Mouse (Mus musculus): ENCODE data around the gene Mdfi. TPM values are rescaled to one million over a fixed set of nuclear protein-coding genes. Genes with fewer than 3 reads are reported as not detected.

Gene Mdfi
- polyA plus RNA-seq, 1 experiment: 0.03 TPM

GRCm38 (mm10) chr17:47796968-47797367 is 37.5 kb downstream of the Mdfi start:
- H3K9me3 ChIP-seq (ENCODE audit: control insufficient read depth, low read length): no peaks in the 10 kb centered on the region
- H3K4me1 ChIP-seq (ENCODE audit: control insufficient read depth): peaks cover 5% of the 10 kb centered on the region
- no peaks in the 10 kb centered on the region for H3K36me3 ChIP-seq (ENCODE audit: control insufficient read depth)
- TF ChIP-seq TAL1 (IDR thresholded peaks at IDR 0.05; ENCODE audit: low read length): no peak
- no peak overlapping the region for H3K4me3 ChIP-seq (replicated peaks)
- H3K27me3 ChIP-seq (ENCODE audit: control insufficient read depth): no peaks in the 10 kb centered on the region

- H3K27me3 ChIP-seq (ENCODE audit: control insufficient read depth): no peaks in the 10 kb centered on the region
- H3K4me3 ChIP-seq (replicated peaks): no peak overlapping the region
- no peaks in the 10 kb centered on the region for H3K9me3 ChIP-seq (ENCODE audit: control insufficient read depth, low read length)
- peaks cover 3% of the 10 kb centered on the region; the same call in 1 of the 2 replicates for H3K36me3 ChIP-seq (ENCODE audit: control insufficient read depth)
- no peak for TF ChIP-seq TAL1 (IDR thresholded peaks at IDR 0.05; ENCODE audit: low read length)
- no peak for TF ChIP-seq GATA1 (IDR thresholded peaks at IDR 0.05; ENCODE audit: low read length)
- H3K4me1 ChIP-seq (ENCODE audit: control insufficient read depth): peaks cover 5% of the 10 kb centered on the region
Observed at GRCm38 (mm10) chr17:47796156-47796816, 38.2 kb downstream of the Mdfi start.

DNA sequence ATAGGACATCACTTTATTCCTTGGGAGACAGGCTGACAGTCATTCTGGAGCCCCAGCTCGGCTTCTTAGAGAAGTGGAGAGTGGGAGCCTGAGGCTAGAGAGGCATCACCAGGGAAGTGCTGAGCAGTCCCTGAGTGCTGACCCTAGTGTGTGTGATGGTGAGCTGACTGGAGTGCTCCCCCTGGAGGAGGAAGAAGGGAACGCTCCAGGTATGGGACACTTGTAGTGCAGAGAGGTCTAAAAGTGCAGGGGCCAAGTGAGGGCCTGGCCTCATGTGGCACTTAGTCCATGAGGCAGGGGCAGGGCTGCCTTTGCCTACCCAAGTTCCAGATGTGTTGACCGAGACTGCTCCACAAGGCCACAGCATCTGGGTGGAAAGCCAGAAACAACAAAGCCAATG is 39.0 kb downstream of the Mdfi start:
- peaks cover 4% of the 10 kb centered on the region; the same call in 1 of the 2 replicates for H3K36me3 ChIP-seq (ENCODE audit: control insufficient read depth)
- no peaks in the 10 kb centered on the region for H3K9me3 ChIP-seq (ENCODE audit: control insufficient read depth, low read length)
- H3K4me3 ChIP-seq (replicated peaks): no peak overlapping the region
- peaks cover 5% of the 10 kb centered on the region for H3K4me1 ChIP-seq (ENCODE audit: control insufficient read depth)
- TF ChIP-seq TAL1 (IDR thresholded peaks at IDR 0.05; ENCODE audit: low read length): no peak
- no peak for TF ChIP-seq GATA1 (IDR thresholded peaks at IDR 0.05; ENCODE audit: low read length)
- no peaks in the 10 kb centered on the region for H3K27me3 ChIP-seq (ENCODE audit: control insufficient read depth)

- H3K4me1 ChIP-seq (ENCODE audit: control insufficient read depth): peaks cover 5% of the 10 kb centered on the region
- TF ChIP-seq GATA1 (IDR thresholded peaks at IDR 0.05; ENCODE audit: low read length) (no peak), TAL1 (IDR thresholded peaks at IDR 0.05; ENCODE audit: low read length) (no peak)
- no peak overlapping the region for H3K4me3 ChIP-seq (replicated peaks)
- H3K27me3 ChIP-seq (ENCODE audit: control insufficient read depth): no peaks in the 10 kb centered on the region
- H3K36me3 ChIP-seq (ENCODE audit: control insufficient read depth): peaks cover 4% of the 10 kb centered on the region; the same call in 1 of the 2 replicates
- H3K9me3 ChIP-seq (ENCODE audit: control insufficient read depth, low read length): no peaks in the 10 kb centered on the region
Observed at GRCm38 (mm10) chr17:47793377-47793776, 41.1 kb downstream of the Mdfi start.

- no peaks in the 10 kb centered on the region for H3K9me3 ChIP-seq (ENCODE audit: control insufficient read depth, low read length)
- H3K36me3 ChIP-seq (ENCODE audit: control insufficient read depth): peaks cover 4% of the 10 kb centered on the region; the same call in 1 of the 2 replicates
- no peak overlapping the region for H3K4me3 ChIP-seq (replicated peaks)
- peaks cover 2% of the 10 kb centered on the region; the same call in 1 of the 2 replicates for H3K4me1 ChIP-seq (ENCODE audit: control insufficient read depth)
- TF ChIP-seq TAL1 (IDR thresholded peaks at IDR 0.05; ENCODE audit: low read length) (no peak), GATA1 (IDR thresholded peaks at IDR 0.05; ENCODE audit: low read length) (no peak)
- H3K27me3 ChIP-seq (ENCODE audit: control insufficient read depth): no peaks in the 10 kb centered on the region
Observed at GRCm38 (mm10) chr17:47792098-47792863, 42.2 kb downstream of the Mdfi start.

GRCm38 (mm10) chr17:47788996-47789395 is 45.5 kb downstream of the Mdfi start:
- TF ChIP-seq GATA1 (IDR thresholded peaks at IDR 0.05; ENCODE audit: low read length) (no peak), TAL1 (IDR thresholded peaks at IDR 0.05; ENCODE audit: low read length) (no peak)
- H3K27me3 ChIP-seq (ENCODE audit: control insufficient read depth): no peaks in the 10 kb centered on the region
- peaks cover 4% of the 10 kb centered on the region; the same call in 1 of the 2 replicates for H3K36me3 ChIP-seq (ENCODE audit: control insufficient read depth)
- no peak overlapping the region for H3K4me3 ChIP-seq (replicated peaks)
- H3K4me1 ChIP-seq (ENCODE audit: control insufficient read depth): peaks cover 2% of the 10 kb centered on the region; the same call in 1 of the 2 replicates
- no peaks in the 10 kb centered on the region for H3K9me3 ChIP-seq (ENCODE audit: control insufficient read depth, low read length)

DNA sequence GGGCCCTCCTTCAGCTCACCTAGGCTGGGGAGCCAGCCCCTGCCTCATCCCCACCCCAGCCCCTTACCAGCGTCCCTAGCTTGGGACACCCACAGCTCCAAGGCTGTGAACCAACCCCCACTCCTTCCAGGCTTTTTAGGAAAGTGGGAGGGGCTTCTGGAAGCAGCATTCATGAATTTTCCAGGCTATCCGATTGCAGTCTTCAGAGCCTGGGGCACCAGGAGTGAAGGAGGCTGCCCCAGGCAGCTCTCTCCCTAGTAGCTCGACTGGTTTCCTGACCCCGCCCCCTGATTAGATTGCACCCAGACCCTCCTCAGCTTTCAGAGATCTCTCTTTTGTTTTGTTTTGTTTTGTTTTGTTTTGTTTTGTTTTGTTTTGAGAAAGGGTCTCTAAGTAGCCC is 46.2 kb downstream of the Mdfi start:
- Histone ChIP-seq H3K4me3 (replicated peaks) (no peak overlapping the region), H3K27me3 (ENCODE audit: control insufficient read depth) (no peaks in the 10 kb centered on the region)
- TF ChIP-seq GATA1 (IDR thresholded peaks at IDR 0.05; ENCODE audit: low read length) (no peak), TAL1 (IDR thresholded peaks at IDR 0.05; ENCODE audit: low read length) (no peak)

GRCm38 (mm10) chr17:47787632-47788031 is 46.9 kb downstream of the Mdfi start:
- no peaks in the 10 kb centered on the region for H3K27me3 ChIP-seq (ENCODE audit: control insufficient read depth)
- no peaks in the 10 kb centered on the region for H3K9me3 ChIP-seq (ENCODE audit: control insufficient read depth, low read length)
- peaks cover 2% of the 10 kb centered on the region; the same call in 1 of the 2 replicates for H3K4me1 ChIP-seq (ENCODE audit: control insufficient read depth)
- TF ChIP-seq TAL1 (IDR thresholded peaks at IDR 0.05; ENCODE audit: low read length) (no peak), GATA1 (IDR thresholded peaks at IDR 0.05; ENCODE audit: low read length) (no peak)
- no peak overlapping the region for H3K4me3 ChIP-seq (replicated peaks)
- peaks cover 4% of the 10 kb centered on the region; the same call in 1 of the 2 replicates for H3K36me3 ChIP-seq (ENCODE audit: control insufficient read depth)

More for the DNA sequence above, 46.2 kb downstream of the Mdfi start:
- Histone ChIP-seq H3K36me3 (ENCODE audit: control insufficient read depth) (peaks cover 4% of the 10 kb centered on the region; the same call in 1 of the 2 replicates), H3K9me3 (ENCODE audit: control insufficient read depth, low read length) (no peaks in the 10 kb centered on the region), H3K4me1 (ENCODE audit: control insufficient read depth) (peaks cover 2% of the 10 kb centered on the region; the same call in 1 of the 2 replicates)

DNA sequence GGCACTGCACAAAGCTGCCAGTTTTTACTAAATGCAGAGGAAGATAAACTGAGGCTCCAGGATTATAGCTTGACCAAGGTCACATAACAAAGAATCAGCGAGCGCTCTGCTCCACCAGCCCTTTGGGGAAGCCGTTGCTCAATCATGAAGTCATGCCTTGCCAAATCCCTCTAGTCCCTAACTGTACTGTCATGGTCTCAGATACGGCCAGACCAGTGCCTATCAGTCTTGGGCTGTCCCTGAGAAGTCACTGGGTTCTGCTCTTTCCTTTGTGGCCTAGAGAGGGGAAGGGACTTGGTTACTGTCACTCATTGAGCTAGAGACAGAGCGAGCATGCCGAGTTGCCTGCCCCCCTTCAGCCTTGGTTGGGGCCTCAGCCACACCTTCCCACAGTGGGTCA is 50.1 kb downstream of the Mdfi start:
- Histone ChIP-seq H3K27me3 (ENCODE audit: control insufficient read depth) (no peaks in the 10 kb centered on the region), H3K36me3 (ENCODE audit: control insufficient read depth) (no peaks in the 10 kb centered on the region), H3K9me3 (ENCODE audit: control insufficient read depth, low read length) (no peaks in the 10 kb centered on the region), H3K4me3 (replicated peaks) (no peak overlapping the region), H3K4me1 (ENCODE audit: control insufficient read depth) (no peaks in the 10 kb centered on the region)
- TF ChIP-seq GATA1 (IDR thresholded peaks at IDR 0.05; ENCODE audit: low read length): no peak
- TF ChIP-seq TAL1 (IDR thresholded peaks at IDR 0.05; ENCODE audit: low read length): no peak

All from erythroblast, embryonic 14.5 days (primary cell).